Mouse (Mus musculus): Measurements from ENCODE around the gene Olfr524. TPM values are rescaled to one million over a fixed set of nuclear protein-coding genes. Genes with fewer than 3 reads are reported as not detected.

The Olfr524 gene
- total RNA-seq (2023) = not detected

GRCm38 (mm10) chr7:140205864-140206263 is at the start of gene Olfr524:
Gene Olfr524 (minus strand): TSS chr7:140205964.

DNA sequence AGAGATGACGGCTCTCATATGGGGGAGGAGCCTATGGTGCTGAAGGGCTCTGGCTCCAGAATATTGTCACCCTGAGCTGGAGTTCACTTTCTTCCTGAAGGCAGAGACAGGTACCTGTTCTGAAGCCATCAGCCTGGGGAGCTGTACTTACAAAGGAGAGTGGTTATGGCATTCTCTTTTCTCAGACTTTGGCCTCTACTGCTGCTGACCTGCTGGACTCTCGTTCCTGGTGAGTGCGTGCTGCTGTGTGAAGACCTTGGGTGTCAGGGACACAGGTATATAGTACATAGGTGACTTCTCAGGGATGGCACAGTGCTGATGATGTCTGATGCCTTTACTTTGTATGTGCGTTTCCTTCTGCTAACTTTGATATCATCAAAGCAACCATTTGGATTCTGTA is 41.5 kb upstream of the Olfr524 start, which contains the start of gene 5830411N06Rik:
Gene 5830411N06Rik (plus strand): TSS at position 69 of the 400 bp plus-strand sequence.

GRCm38 (mm10) chr7:140217967-140218366 is 12.2 kb upstream of the Olfr524 start, which contains the start of gene Cd163l1:
Gene Cd163l1 (plus strand): TSS chr7:140218267.

GRCm38 (mm10) chr7:140172936-140173335 is 32.8 kb downstream of the Olfr524 start, which contains the start of gene Olfr523:
Gene Olfr523 (plus strand): TSS chr7:140173217.

DNA sequence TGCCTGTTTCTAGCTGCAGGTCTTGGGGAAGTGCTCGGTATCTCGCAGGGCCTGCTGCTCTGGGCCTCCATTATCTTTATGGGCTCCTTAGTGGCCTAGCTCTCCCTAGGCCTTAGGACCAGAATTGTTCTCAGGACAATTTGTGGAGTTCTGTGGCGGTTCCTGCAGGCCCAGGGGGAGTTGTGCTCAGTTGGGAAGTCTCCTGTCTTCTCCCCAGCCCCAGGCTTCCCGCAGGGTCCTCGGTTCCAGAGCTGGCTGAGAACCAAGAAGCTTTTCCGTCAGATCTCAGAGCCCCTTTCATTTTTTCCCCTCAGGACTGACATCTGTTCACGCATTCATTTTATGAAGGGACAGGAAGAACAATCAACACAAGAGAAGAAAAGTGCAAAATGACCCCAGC is 41.1 kb downstream of the Olfr524 start, which contains the start of gene Olfr522:
Gene Olfr522 (minus strand): TSS at position 101 of the 400 bp plus-strand sequence.

GRCm38 (mm10) chr7:140154218-140154927 is 51.4 kb downstream of the Olfr524 start, which contains the start of gene Sprn:
Gene Sprn (minus strand): TSS chr7:140154877.

Other genes starting within 250 kb of the Olfr524 start
- not detected for gene 6430531B16Rik, start 227.2 kb downstream of the Olfr524 start, total RNA-seq (2023)
- gene Adam8, start 213.4 kb downstream of the Olfr524 start, total RNA-seq (2023) = 1 to 10 TPM; 3.4 to 3.8 TPM
- 10 to 100 TPM; 41.0 to 41.5 TPM for gene Zfp511, start 169.6 kb downstream of the Olfr524 start, total RNA-seq (2023)
- gene Tubgcp2, start 169.3 kb downstream of the Olfr524 start, total RNA-seq (2023) = 10 to 100 TPM; 32.2 to 36.2 TPM
- gene Msx3, start 156.9 kb downstream of the Olfr524 start, total RNA-seq (2023) = not detected
- gene Caly, start 123.4 kb downstream of the Olfr524 start, total RNA-seq (2023) = not detected
- gene Prap1, start 112.6 kb downstream of the Olfr524 start, total RNA-seq (2023) = not detected
- gene Fuom, start 103.5 kb downstream of the Olfr524 start, total RNA-seq (2023) = 1 to 10 TPM; 3.3 to 3.9 TPM
- 1 to 10 TPM; 2.7 to 3.7 TPM for gene Paox, start 90.2 kb downstream of the Olfr524 start, total RNA-seq (2023)
- gene Echs1, start 89.5 kb downstream of the Olfr524 start, total RNA-seq (2023) = 10 to 100 TPM; 26.3 to 29.7 TPM
- 10 to 100 TPM; 12.5 to 23.6 TPM for gene Mtg1, start 68.4 kb downstream of the Olfr524 start, total RNA-seq (2023)
- not detected for gene Sprn, start 51.1 kb downstream of the Olfr524 start, total RNA-seq (2023)
- not detected for gene Olfr522, start 41.2 kb downstream of the Olfr524 start, total RNA-seq (2023)
- gene Olfr523, start 32.7 kb downstream of the Olfr524 start, total RNA-seq (2023) = not detected
- gene Cd163l1, start 12.3 kb upstream of the Olfr524 start, total RNA-seq (2023) = not detected
- not detected for gene 5830411N06Rik, start 41.3 kb upstream of the Olfr524 start, total RNA-seq (2023)
- not detected for gene Olfr525, start 114.9 kb upstream of the Olfr524 start, total RNA-seq (2023)
- gene Olfr527, start 128.1 kb upstream of the Olfr524 start, total RNA-seq (2023) = not detected
- gene Olfr60, start 155.7 kb upstream of the Olfr524 start, total RNA-seq (2023) = not detected
- not detected for gene Olfr530, start 170.4 kb upstream of the Olfr524 start, total RNA-seq (2023)
- not detected for gene Olfr531, start 197.0 kb upstream of the Olfr524 start, total RNA-seq (2023)
- gene Olfr532, start 215.7 kb upstream of the Olfr524 start, total RNA-seq (2023) = not detected

Data from B cell, adult 67 days (primary cell).